Mouse (Mus musculus) heart, adult 2 months (tissue): ENCODE results near the gene Gm15319.
"Not testable (repeated sequence)": the region's sequence is repeated elsewhere in the genome, so short reads cannot be mapped to it uniquely, and the experiment has no call there.

Experiments used
- CTCF ChIP-seq: fragments of 200-600 bp; IDR thresholded peaks from 2 replicates; pipeline ENCODE4 v1.8.1; 2022; ENCODE audit warnings: antibody characterized with exemption, mild to moderate bottlenecking, moderate library complexity
- EP300 ChIP-seq: fragments of 200-500 bp; IDR thresholded peaks from 2 replicates; pipeline ENCODE4 v1.6.1; 2011; ENCODE audit warnings: low read depth, low read length, control low read depth; ENCODE audit not compliant: insufficient read depth
- POLR2A ChIP-seq: fragments of 200-500 bp; IDR thresholded peaks from 2 replicates; pipeline ENCODE4 v1.6.1; 2011; ENCODE audit warnings: mild to moderate bottlenecking, low read depth, low read length, control low read depth; ENCODE audit not compliant: insufficient read depth

GRCm38 (mm10) chr8:20387121-20387794 lies 24.2 kb upstream of the Gm15319 start:
- not testable (repeated sequence) for TF ChIP-seq EP300, CTCF, POLR2A
